Mouse (Mus musculus) hindlimb bud, embryonic 11.5 days (tissue): Measurements from ENCODE around the gene Baiap2.

ENCODE experiments used
- DNase-seq: peaks from one replicate; pipeline ENCODE4 v3.0.0-alpha.2; 2012; ENCODE audit warnings: low read depth, low spot score; ENCODE audit errors: extremely low spot score

The Baiap2 gene

DNA sequence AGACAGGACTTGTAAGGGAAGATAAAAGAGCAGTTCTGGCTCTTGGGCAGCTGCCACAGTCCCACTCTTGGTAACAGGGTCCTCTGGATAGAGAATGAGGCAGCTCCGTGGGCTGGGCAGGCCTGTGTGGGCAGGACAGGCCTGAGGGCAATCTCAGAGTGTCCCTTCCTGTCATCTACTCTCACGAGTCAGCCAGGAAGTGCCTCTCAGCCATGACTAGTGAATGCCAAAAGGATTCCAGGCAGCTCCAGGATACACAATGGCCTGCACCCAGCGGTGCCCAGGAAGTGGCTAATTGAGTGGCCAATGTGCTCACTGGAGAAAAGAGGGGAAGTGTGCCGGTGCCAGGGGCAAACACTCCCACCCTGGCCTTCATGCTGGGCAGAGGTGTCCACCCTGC, 97.0 kb downstream of the Baiap2 start:
- no peak for DNase-seq

DNA sequence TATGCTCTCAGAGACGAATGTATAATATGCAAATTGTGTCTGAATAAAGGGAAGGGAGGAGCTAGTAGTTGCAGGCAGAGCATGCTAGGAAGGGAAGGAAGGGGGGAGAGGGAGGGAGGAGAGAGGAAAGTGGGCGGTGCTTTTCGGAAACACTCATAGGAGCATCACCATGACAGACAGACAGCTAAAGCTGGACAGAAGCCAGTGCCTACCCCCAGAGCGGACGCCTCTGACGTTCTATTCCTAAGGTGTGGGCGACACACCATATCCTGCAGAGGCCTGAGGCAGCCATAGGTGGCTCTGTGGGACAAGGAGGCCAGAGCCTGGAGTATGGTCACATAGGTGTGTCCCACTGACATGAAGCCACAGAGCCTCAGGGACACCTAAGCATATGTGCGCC, 97.9 kb downstream of the Baiap2 start:
- DNase-seq = no peak

DNA sequence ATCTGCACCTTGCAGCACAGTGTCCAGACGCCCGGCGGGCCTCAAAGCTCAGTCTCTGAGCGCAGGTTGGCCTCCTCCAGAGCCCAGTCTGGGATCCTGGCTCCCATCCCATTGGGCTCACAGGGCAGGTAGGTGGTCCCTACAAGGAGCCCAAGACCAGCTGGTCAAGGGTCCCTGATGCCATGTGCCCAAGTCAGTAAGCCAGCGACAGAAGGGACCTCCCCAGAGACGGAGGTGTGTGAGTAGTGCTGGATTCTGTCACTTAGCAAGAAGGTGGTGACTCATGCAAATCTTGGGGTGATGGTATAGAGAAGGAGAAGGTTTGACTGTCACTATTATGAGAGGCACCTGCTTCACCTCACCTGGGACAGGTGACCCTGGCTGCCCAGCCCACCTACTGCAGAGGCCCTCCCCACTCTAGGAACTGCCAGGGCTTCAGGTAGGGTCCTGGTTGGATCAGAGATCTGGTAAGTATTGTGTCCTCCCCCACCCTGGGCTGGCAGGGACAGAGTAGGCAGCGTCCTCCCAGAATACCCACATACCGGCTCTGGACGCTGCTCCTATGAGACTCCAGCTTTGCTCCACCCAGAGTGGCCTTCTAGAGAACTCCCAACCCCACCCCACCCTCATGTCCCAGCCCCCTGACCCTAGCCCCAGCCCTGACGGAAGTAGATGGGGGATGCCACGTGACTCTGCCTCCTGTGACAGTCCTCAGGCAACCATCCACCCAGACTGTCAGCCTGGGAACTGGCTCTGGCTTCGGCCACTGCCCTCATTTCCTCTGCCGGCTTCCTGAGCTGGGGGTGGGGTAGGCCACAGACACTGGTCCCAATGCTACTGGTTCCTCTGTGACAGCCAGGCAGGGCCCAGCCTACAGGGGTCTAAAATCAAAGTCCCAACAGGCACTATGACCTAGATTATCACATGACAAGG, 98.9 kb downstream of the Baiap2 start:
- DNase-seq = no peak

DNA sequence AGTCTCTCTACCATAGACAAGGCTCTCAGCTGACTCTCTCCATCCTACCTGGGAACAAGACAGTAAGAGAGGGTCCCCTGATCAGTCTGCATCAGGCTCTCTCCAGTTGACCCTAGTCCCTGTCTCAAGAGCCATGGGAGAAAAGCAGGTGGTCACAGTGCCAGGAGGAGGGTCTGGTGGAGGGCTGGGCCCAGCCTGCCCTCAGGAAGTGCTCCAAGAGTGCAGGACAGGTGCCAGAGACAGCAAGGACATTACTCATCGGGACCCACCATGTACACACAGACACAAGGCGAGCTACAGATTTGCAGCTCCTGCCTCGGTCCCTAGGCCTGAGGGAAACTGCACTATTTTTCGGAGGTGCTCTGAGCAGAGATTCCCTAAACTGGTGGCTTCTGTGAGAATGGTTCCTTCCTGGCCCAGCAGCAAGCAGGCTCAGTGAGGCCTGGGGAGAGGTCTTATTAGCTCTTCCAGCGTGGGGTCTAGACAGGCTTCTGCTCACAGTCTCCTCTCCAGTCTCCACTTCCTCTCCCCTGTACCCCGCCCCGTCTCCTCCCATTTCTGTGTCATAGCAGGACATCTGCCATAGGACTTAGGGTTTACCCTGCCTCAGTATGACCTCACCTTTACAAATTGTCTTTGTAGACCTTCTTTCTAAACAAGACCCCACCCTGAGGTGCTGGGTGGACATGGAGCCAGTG, 99.7 kb downstream of the Baiap2 start:
- DNase-seq = no peak

DNA sequence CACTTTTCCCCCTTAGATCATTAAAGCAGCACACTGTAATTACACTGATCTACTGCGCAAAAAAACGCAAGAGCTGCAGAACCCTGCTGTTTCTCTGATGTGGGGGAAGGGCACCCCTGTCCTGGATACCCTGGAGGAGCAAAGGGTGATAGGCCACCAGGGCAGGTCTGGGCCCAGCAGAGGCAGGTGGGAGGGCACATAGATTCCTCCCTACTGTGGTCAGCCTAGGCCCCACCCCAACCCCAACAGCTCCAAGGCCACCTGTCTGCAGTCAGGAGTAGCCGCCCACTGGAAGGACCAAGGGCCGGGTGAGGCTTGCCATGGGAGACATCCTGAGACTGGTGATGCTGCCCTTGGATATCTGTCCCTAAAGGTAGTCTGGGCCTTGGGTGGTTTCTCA, 102.8 kb downstream of the Baiap2 start:
- DNase-seq = no peak

DNA sequence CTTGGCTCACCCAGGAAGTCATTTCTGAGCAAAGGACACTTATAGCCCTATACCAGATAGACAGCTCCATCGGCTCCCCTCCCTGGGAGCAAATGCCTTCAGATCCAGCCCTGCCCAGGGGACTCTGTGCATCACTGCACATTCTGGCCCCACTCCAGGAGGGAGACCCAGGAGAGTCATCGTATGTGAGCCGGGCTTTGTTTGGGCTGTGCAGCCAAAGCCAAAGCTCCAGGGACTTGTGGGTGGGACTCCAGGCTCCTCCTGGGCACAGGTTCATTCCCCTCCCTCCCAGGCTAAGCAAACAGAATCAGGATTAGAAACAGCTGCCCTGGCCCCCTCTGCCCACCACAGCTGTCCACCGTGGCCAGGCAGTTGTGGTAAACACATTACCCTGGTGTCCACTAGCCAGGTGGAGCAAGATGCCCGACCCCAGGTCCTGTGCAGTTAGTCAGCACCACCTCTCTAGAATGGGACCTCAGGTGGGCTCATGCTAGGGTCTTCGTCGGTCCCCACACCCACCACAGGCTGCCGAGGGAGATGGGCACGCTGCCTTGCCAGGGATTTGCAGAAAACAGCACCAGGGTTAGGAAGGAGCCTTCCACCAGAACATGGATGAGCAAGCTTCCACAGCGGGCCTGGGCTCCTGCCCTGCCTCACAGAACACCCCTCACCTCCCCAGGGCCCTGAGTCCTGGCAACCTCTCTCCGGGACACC, 103.4 kb downstream of the Baiap2 start:
- DNase-seq = no peak

DNA sequence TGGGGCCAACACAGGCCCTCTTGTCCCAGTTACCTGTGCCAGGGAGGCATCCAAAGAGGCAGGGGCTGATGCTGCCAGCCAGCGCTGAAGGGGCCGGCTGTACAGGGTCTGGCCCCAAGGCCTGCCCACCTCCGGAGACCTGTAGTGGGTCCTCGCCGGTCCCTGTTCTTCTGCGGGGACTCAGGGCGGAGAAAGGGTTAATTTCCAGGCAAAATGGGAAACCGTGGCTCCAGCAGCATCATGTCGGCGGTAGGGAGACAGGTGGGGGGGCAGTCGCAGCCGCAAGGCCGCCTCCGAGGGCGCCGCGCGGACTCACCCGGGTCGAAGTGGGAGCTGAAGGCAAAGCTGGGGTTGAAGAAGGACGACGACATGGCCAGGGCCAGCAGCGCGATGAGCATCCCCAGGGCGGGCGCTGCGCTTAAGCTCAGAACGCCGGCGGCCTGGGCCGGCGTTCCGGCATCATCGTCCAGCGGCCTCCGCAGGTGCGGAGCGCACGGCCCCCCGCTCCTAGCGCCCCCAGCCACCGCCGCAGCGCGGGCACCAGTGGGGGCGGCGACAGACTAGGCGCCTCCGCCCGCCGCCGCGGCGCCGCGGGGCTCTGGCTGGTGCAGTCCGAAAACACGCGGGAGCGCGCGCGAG, 104.1 kb downstream of the Baiap2 start, which contains the start of gene Aatk:
TSS of gene Aatk (minus strand) at position 615 of the 639 bp plus-strand sequence.
- DNase-seq = no peak

DNA sequence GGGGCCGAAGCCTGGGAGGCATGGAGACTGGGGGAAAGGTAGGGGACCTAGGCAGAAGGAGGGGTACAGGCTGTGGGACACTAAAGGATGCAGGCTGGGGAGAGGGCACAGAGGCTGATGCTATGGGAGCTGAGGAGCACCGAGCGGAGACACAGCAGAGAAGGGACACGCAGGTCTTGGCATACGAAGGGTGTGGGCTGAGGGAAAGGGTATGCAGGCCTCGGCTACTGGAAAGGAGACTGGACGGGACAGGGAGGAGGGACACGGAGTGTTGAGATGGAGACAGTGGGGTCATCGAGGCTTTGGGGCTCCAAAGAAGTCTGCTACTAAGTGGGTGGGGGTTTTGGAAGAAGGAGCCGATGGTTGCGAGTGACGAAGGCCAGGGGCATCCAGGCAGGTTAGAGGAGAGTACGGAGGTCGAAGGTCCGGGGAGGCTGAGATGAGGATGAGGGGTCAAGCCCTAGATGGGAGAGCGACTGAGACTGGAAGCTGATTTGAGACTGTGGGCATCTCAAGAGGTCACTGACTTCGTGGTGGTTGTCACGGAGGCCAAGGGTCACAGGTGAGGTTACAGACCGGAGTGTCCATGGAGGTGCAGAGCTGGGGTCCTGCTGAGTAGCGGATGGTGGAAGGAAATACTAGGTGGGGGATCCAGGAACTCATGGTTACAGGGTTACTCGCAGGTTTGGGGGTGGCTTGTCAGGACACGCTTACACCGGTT, 105.1 kb downstream of the Baiap2 start:
- DNase-seq = no peak

DNA sequence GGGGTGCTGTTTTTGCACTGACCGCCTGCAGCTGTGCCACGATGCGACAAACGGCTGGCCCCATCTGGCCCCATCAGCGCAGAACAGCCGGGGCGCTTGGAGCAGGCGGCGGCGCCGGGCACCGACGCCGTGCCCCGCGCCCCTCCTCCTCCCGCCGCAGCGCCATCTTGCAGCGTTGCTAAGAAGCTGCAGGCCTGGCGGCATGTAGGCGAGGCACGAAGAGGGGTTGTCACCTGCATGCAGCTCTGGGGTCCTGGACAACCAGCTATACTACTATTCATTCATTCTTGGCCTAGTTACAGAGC, 105.6 kb downstream of the Baiap2 start:
- DNase-seq = no peak

DNA sequence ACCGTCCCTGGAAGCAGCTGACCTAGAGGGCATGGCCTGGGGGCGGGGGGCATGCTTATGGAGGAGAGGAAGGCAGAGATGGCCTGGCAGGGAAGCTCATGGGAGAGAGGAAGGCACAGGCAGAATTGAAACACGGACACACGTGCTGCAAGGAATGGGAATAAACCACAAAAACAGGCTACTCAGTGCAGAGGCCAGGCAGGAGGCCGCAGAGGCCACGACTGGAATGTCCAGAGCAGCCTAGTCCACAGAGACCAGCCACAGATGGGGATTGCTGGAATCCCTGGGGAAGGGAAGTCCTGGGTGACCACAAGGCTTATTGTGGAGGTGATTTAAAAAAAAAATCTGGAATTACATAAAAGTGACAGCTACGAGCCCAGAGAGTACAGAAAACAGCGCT, 106.5 kb downstream of the Baiap2 start:
- no peak for DNase-seq

DNA sequence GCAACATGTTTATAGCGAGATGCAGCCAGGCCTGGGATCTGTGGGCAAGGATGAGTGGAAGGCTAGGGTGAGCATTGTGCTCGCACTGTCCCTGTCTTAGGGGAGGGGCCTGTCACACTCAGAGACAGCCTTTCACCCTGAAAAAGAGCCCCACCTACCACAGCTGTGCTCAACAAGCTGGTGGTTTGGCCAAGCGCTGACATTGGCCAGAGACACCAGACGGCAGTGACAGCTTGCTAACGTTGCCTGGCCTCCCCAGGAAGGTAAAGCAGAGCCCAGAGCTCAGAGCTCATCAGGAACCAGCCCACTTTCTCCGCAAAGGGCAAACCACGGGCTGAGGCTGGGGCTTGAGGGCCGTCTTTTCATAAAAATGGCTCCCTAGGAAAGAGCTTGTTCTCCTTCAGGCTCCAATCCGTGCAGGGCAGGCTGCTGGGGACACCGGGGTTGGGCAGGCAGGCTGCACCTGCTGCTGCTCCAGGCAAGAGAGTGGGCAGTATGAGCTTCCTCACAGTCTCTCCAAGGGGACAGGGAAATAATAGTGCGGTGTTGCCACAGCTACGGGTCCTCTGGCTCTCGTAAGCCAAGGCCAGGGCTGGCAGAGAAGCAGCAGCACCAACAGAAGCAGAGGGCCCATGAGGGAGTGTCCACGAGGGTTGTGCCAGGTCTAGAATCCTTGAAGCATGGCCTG, 108.7 kb downstream of the Baiap2 start:
- DNase-seq = no peak

DNA sequence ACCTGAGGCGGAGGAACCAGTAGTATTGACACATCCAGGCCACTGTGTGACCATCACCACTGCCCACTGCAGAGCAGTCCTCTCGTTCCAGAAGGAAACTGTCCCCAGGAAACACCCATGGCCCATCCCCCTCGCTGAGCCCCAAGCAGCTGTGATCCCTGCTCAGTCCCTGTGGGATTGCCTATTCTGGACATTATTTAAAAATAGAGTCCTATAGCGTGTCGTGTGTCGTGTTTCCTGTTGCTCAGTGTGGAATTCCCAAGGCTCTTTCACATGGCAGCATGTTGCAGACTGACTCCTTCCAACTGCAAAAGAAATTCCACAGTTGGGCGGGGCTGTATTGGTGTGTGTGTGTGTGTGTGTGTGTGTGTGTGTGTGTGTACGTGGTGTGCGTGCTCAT, 109.7 kb downstream of the Baiap2 start:
- no peak for DNase-seq

DNA sequence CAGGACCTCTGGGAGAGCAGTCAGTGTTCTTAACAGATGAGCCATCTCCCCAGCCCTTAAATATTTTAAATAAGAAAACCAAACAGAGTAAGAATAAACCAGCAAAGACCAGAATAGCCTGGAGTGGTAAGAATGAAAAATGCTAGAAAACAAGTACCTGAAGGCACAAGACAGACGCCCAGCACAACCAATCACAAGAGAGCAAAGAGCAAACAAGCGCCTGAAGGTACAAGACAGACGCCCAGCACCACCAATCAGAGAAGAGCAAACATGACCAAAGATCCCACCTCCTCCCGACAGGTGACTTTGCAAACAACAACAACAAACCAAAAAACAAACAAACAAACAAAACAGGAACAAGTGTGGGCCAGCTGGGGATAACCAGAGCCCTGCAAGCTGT, 111.3 kb downstream of the Baiap2 start:
- no peak for DNase-seq

DNA sequence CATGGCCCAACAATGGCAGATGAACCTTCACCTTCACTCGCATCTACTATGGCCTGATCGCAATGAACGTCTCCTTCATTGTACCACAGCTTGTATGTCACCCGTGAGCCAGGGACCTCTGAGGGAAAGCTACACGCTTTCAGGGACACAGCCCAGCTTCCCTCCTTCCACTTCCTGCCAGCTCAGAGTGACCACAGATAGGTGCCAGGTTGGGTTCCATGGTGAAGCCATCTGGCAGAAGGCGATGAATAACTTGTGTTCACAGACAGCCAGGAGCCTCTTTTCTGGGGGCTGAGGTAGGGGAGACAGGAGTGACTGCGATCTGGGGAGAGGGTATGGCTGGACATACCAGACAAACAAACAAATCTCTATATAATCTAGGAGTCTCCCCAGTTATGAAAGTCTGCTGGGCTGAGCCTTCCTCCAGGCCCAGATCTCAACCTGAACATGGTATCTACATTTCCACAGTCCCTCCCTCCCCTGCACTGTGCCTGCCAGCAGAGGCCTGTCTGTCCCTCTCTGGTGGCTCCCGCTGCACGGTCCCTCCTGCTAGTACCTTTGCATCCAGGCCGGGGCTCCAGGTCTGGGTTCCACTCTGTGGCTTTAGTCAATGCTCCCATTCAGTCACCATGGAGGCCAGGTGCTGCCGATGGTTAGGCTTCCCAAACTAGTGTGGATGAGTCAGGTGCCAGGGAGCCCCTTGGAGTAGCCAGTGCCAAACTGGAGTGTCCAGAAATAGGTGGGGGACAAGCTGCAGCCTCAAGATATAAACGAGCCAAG, 113.6 kb downstream of the Baiap2 start:
- no peak for DNase-seq
